Mouse (Mus musculus): ENCODE results near the gene 1700001O22Rik.

Gene 1700001O22Rik

DNA sequence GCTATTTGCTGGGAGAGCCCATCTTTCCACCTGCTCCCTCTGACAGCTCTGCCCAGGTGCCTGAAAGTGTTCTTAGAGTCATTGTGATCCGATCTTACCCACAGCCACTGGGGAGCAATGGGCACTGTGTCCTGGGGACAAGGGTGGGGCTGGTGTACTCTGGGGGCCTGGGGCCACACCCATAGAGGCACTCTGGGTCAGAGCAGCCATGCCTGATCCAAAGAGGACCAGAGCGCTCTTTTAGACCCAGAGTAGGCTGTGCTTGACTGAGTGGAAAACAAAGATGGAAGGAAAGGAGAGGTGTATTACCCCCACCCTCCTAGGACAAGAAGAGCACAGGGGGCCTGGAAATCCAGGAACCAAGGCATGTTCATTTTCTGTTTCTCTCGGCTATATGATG, at the start of gene 1700001O22Rik:
1700001O22Rik (minus strand) TSS at position 58 of the 400 bp plus-strand sequence.
- no peak for DNase-seq (ENCODE audit: low spot score)

DNA sequence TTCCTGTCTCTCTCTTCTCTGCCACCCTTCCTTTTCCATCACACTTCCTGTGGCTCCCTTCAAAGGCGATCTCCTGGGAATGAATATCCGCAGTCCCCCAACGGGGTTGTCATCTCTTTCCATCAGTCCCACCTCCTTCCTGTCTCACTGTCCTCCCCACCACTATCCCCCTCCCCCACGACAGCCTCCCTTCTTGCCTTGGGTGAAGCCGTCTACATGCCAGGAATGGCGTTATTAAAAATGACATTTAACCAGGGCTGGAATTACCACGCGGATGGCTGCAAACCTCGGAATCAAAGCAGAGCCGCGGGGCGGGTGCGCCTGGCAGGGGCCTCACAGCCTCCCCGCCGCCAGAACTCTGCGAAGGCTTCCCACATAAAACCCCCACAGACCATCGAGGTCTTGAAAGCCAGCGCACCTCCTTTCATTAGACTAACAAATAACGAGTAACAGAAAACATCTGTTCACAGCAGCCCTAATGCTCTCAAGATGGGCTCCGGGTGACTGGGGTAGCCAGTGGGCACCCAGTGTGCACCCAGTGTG, 49.4 kb upstream of the 1700001O22Rik start:
- DNase-seq (ENCODE audit: low spot score), result no peak

DNA sequence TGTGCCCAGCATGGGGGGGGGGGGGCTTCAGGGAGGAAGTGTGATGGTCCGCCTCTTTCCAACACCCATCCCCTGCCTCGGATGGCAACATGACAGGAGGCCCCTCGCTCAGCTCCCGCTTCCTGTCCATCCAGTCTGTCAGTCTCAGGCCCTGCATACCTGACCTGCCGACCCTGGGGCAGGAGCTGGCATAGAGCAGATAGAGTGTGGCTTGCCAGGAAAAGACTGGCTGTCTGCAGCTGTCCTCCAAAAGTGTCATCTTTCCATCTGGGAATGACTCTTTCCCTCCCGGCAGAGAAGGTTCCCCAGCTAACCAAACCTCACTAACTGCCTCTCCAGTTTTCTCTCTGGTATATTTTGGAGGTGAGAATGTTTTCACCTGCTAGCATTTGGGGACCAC, 47.1 kb upstream of the 1700001O22Rik start:
- DNase-seq (ENCODE audit: low spot score), result no peak

- DNase-seq (ENCODE audit: low spot score), result no peak
Observed at GRCm38 (mm10) chr2:30848184-30848583, 44.7 kb upstream of the 1700001O22Rik start.

DNA sequence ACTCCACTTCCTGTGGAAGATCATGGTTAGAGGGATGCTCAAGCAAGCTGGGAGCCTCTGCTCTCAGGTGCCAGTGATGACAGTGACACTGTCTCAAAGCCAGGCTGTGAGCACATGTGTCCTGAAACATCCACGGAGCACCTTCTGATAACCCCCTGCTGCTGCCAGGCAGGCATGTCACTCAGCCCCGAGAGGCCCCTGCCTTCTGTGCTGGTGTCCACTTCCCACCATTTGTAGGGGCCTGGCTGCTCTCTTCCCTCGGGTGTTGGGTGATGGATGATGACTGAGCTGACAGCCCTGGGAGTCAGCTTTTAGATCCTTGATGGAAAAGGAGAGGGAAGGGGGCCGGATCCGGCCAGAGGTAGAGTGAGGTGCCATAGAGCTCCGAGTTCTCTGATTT, 43.3 kb upstream of the 1700001O22Rik start:
- DNase-seq (ENCODE audit: low spot score), result no peak

GRCm38 (mm10) chr2:30846236-30846635, 42.8 kb upstream of the 1700001O22Rik start:
- DNase-seq (ENCODE audit: low spot score), result no peak

- DNase-seq (ENCODE audit: low spot score), result no peak
Observed at GRCm38 (mm10) chr2:30845152-30846070, 42.0 kb upstream of the 1700001O22Rik start.

- no peak for DNase-seq (ENCODE audit: low spot score)
Observed at GRCm38 (mm10) chr2:30842615-30843014, 39.2 kb upstream of the 1700001O22Rik start.

DNA sequence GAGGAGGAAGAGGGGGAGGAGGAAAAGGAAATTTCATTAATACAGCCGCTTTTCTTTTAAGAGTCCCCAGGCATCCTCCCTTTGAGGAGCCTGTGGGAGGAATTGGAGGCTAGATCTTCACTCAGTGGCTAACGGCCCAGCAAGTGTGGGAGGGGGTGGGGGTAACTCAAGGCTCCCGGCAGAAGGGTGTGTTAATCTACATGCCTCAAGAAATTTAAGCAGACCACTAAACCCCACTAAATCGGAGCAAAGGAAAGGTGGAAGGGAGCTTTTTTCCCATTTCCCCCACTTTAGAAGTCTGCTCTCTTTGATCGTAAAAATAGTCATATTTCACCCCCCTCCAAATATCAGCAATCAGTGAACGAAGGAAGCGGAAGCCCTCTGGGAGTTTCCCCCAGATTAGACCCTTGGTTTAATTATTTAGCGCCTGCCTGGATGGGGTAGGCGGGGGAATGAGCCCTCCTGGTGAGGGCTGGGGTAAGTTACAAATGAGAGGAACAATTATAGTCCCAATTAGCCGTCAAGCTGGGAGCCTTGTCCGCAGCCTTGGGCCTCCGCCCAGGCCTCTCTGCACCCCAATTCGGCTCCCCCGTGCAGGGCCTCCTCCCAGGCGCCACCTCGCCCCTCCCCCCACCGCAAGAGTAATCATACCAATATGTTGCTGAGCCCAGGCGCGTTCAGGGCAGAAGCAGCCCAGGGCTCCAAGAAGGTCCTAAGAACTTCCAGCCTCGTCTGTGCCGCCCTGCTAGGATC, 33.0 kb upstream of the 1700001O22Rik start:
- DNase-seq (ENCODE audit: low spot score), result no peak

DNA sequence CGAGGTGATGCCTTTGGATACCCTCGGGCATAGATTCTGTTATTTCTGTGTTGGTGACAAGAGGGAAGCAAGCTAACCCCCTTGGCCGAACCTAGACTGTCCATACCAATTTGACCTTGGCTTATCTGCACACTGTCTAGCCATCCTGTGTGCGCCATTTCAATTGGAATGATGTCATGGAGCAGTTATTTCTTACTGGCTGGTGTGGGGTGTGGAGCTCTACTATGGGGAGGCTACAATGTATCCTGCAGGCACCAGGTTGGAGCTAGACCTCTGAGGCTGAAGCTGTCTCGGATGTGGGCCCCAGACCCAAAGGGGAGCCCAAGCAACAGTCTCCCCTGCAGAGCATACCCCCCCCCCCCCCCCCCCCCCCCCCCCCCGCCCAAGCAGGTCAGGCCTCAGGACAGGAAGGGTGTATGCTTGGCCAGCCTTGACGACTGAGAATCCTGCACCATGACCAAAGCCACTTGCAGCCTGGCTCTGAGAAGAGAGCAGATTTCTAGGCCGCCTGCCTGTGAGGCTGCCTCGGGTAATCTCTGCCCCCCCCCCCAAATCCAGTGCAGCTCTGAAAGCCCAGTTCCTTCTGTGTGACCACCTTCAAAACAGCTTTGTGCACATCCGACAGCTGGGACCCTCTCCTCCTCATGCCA, 31.0 kb upstream of the 1700001O22Rik start, which contains the start of gene Prrx2:
Prrx2 (plus strand) TSS at position 600 of the 650 bp plus-strand sequence.
- DNase-seq (ENCODE audit: low spot score), result no peak

- DNase-seq (ENCODE audit: low spot score), result no peak
Observed at GRCm38 (mm10) chr2:30833644-30834043, 30.2 kb upstream of the 1700001O22Rik start.

DNA sequence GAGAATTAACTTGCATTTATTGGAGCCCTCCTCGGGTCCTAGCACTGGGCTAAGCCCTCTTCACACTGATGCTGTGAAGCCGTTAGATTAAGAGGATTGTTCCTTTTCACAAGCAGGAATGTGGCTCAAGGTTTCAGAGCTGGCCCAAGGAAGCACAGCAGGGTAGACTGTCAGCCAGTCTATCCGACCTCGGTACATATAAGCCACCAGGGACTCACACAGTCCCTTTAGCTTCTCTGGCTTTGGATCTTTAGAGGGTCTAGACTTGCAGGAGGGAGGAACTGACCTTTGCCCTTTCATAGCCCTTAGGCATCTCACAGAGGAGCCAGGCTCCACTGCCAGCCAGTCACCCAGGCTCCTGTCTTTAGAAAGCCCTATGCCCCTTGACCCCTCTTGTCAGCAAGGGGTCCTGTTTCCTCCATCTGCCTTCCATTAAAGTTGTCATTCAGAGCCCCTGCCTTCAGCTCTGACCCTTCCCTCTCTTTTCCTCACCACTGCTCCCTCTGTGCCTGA, 26.9 kb upstream of the 1700001O22Rik start, which contains the start of gene Asb6:
Asb6 (minus strand) TSS at position 51 of the 513 bp plus-strand sequence.
- no peak for DNase-seq (ENCODE audit: low spot score)

- peak; percentile 50 for DNase-seq (ENCODE audit: low spot score)
Observed at GRCm38 (mm10) chr2:30829315-30829714, 25.9 kb upstream of the 1700001O22Rik start.

GRCm38 (mm10) chr2:30827749-30828475, 24.5 kb upstream of the 1700001O22Rik start:
- peak; percentile 95 for DNase-seq (ENCODE audit: low spot score)

DNA sequence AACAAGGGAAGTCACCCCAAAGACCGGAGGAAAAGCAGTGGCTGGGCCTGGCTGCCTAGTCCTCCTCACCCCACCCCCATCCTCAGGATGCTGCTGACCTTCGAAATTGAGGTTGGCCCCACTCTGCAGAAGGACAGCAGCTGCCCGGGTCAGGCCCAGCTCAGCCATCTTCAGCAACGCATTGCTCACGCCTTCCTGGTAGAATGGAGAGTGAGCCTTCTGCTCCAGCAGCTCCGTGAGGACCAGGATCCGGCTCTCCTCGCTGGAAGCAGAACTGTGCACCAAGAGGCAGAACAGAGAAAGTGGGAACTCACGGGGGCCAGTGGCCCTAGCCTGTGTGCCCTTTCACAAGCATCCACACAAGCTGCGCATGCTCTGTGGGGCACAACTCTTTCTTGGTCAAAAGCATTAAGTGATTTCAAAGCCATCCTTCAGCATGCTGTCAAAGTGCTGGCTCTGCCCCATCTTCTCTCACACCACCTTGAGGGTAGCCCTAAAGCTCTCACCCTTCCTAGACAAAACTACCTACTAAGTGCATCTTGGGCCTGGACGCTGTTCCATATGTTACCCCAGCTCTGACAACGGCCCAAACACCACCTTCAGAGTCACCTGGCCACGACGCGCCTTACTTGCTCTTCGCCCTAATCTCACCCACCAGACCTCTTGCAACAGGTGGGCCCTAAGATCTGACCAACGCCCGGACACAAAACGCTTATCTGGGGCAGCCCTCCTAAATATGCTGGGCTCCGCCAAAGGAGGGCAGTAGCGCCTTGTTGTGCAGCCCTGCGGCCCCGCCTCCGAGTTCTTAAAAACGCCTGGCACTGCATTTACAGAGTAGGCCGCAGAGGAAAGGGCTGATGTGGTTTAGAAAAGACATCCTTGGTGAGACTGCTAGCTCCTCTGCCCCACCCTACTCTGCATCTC, 23.6 kb upstream of the 1700001O22Rik start:
- DNase-seq (ENCODE audit: low spot score), result peak; percentile 76

- no peak for DNase-seq (ENCODE audit: low spot score)
Observed at GRCm38 (mm10) chr2:30823385-30824153, 20.1 kb upstream of the 1700001O22Rik start.

DNA sequence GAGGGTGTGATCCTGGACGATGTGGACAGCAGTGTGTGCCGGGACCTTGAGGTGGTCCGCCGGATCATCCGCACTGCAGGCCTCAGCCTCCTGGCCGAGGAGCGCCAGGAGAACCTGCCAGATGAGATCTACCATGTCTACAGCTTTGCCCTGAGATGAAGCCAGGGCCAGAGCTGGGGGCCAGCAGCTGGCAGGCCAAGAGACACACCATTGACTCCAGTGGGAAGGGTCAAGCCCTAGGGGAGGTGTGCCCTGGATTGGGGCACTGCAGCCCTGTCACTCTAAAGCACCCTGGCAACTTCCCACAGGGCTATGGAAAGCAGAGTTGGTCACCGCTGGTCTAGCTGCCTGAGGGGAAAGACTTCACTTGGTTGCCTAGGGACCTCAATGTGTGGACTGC, 19.0 kb upstream of the 1700001O22Rik start:
- DNase-seq (ENCODE audit: low spot score), result no peak

- DNase-seq (ENCODE audit: low spot score), result no peak
Observed at GRCm38 (mm10) chr2:30821073-30821472, 17.6 kb upstream of the 1700001O22Rik start.

DNA sequence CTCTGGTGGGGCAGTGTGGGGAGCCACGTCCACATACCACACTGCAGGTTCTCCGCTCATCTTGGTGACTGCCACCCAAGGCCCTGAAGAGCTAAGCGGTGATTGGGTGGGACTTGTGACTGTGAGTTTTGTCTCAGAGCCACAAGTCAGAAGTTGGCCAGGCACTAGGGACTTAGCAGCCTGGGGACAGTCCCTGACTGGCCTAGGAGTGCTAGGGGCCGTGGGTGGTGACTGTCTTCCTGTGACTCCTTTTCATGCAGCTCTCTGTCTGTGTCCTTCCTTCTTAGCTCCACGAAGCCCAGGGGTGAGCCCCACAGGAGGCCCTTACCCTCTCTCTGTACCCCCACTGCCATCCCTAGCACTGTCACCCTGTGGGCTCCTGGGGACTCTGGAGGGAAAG, 16.4 kb upstream of the 1700001O22Rik start:
- DNase-seq (ENCODE audit: low spot score), result no peak
